Mouse (Mus musculus) left cerebral cortex, adult 9 months (tissue): ENCODE data around the gene Tm9sf1.
A peak's percentile ranks its signal among the peaks of the same experiment; 100 is the strongest.

Experiments used
- DNase-seq, 2 experiments: peaks; one replicate each; pipeline ENCODE4 v3.0.0; 2022; ENCODE audit warnings: low spot score in 2 of 2

Gene Tm9sf1

DNA sequence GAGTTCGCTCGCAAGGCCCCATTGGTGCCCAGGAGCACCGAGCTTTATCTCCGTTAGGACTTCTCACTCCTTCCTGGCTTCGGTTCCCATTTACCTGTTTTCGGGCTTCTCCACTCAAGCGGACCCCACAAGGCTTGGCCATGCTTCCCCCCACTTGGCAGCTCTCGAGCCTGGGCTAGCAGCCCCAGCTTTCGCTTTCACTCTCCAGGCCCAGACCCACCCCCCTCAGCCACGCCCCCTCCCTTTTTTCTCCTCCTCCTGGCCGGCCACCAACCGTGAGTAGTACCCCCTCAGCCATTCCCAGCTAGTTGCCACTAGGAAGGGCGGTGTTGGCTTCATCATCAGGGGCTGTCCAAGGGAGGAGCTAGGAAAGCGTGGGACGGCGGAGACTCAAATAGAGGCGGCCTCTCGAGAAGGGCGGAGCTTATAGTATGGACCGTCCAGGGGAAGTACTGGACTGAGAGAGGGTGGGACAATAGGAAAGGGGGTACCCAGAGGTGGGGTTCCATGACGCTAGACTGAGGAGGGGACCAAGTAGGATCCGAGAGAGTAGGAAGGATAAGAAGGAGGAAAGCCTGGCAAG, 52.8 kb downstream of the Tm9sf1 start, which contains the start of gene Psme2:
Gene Psme2 (minus strand): TSS at position 366 of the 583 bp plus-strand sequence.
- DNase-seq = peak; percentile 90 to 95

DNA sequence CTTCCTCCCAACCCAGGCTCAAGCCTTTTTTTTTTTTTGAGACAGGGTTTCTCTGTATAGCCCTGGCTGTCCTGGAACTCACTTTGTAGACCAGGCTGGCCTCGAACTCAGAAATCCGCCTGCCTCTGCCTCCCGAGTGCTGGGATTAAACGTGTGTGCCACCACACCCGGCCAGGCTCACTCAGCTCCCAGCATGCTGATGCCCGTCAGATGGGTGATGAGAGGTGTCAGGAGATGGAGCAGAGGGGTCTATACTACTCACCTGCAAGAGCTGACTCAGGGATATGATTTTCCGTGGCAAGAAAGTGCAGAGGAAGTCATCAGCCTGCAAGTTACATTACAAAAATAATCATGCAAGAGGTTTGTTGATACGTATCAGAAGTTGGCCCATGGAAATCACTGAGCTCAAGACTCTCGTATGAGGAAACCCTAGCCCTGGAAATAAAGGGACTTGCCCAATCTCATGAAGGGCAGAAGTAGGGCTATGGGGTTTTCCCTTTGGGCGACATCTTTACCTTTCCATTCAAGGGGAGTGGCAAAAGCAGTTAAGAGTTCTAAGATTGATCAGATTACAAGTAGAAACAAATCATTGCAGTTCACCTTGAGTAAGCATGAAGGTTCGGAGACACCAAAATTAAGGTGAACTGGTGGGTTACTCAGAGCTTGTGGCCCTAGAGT, 53.7 kb downstream of the Tm9sf1 start:
- no peak for DNase-seq

DNA sequence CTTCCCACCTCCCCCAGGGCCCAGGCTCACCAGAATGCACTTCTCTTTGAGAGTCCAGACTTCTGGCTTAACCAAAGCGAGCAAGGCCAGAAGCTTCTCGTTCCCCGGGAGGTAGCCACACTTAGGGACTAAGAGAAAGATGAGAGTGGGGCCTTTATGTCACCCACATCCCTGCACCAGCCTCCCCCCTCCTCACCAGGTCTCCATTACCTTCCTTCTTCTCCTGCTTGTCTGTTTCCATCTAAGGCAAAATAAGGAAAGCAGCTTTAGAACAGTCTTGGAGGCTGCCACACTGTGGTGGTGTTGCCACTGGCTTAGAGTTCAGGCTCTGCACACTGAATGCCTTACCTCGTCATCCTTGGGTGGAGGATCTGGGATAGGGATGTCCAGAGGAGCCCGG, 54.3 kb downstream of the Tm9sf1 start:
- DNase-seq = no peak

DNA sequence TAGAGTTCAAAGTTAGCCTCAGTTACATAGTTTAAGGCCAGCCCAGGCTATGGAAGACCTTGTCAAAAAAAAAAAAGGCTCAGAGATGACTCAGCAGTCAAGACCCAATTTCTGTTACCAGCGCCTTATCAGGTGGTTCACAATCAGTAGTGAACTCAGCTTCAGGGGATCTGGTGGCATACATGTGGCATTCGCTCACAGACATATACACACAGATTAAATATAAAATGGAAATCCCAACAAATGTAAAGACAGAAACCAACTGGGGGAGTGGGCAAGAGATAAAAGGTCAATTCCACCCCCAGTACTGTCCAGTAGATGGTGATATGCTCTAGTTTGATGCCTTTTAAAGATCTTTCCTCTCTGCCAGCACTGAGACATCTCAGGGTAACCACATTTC, 57.5 kb downstream of the Tm9sf1 start:
- DNase-seq = no peak
